8 mouse cellular contexts compared by ENCODE assay signal in genomic region chr3:89228836-89229235, GRCm38 (mm10). TPM values are rescaled to one million over a fixed set of nuclear protein-coding genes. Genes with fewer than 3 reads are reported as not detected.
DNase-seq lines count a peak whose midpoint lies in the region; ATAC-seq and TF ChIP-seq lines count a peak whose summit lies in the region.

Gene Muc1 (plus strand): TSS chr3:89229057.

- peak within 1 kb of the TSS; percentile 71 for H3K4me2 ChIP-seq in forebrain, embryonic 16.5 days (ENCODE audit: low read length)
- H3K4me2 ChIP-seq in limb, embryonic 13.5 days (replicated peaks): peak within 1 kb of the TSS; percentile 85
- peak within 1 kb of the TSS; percentile 70 for H3K4me2 ChIP-seq in myocyte (ENCODE audit: low read depth)

- no peak for TF ChIP-seq CTCF in kidney, adult 2 months (conservative IDR thresholded peaks at IDR 0.05; ENCODE audit: insufficient read depth, insufficient read length, low read depth, low read length)

- ATAC-seq in forebrain, embryonic 16.5 days: no peak
- ATAC-seq in limb, embryonic 13.5 days (ENCODE audit: low FRiP score, low read depth): no peak

- no peak within 1 kb of the TSS for H3ac ChIP-seq in myocyte (ENCODE audit: control insufficient read depth, insufficient read length)

- no peaks in the 10 kb centered on the region for H3K27me3 ChIP-seq in kidney, adult 2 months (replicated peaks; ENCODE audit: control insufficient read depth, insufficient read depth, low read length)
- H3K27me3 ChIP-seq in forebrain, embryonic 16.5 days (replicated peaks; ENCODE audit: control insufficient read depth, insufficient read depth, low read length): no peaks in the 10 kb centered on the region
- peaks cover 25% of the 10 kb centered on the region for H3K27me3 ChIP-seq in limb, embryonic 13.5 days
- no peaks in the 10 kb centered on the region for H3K27me3 ChIP-seq in myocyte (ENCODE audit: control insufficient read depth, insufficient read depth, insufficient read length)

- H3K4me1 ChIP-seq in kidney, adult 2 months (ENCODE audit: control insufficient read depth, insufficient read depth, low read length): peaks cover 9% of the 10 kb centered on the region; the same call in 1 of the 2 replicates
- peaks cover 48% of the 10 kb centered on the region for H3K4me1 ChIP-seq in forebrain, embryonic 16.5 days (replicated peaks; ENCODE audit: control insufficient read depth, insufficient read depth, low read length)
- H3K4me1 ChIP-seq in limb, embryonic 13.5 days: peaks cover 41% of the 10 kb centered on the region

- no peaks in the 10 kb centered on the region for H3K9me3 ChIP-seq in forebrain, embryonic 16.5 days (ENCODE audit: control insufficient read depth, low read length)
- H3K9me3 ChIP-seq in limb, embryonic 13.5 days: no peaks in the 10 kb centered on the region

- H3K4me3 ChIP-seq in kidney, adult 2 months (ENCODE audit: insufficient read depth, low read depth, low read length): peak within 1 kb of the TSS; percentile 73
- H3K4me3 ChIP-seq in forebrain, embryonic 16.5 days (replicated peaks; ENCODE audit: low read length): peak within 1 kb of the TSS; percentile 48
- H3K4me3 ChIP-seq in limb, embryonic 13.5 days: peak within 1 kb of the TSS; percentile 46
- peak within 1 kb of the TSS; percentile 22 for H3K4me3 ChIP-seq in myocyte

- H3K79me2 ChIP-seq in myocyte (ENCODE audit: control insufficient read depth, insufficient read depth): no peaks in the 10 kb centered on the region

- TF ChIP-seq POLR2A in kidney, adult 2 months (IDR thresholded peaks at IDR 0.05; ENCODE audit: low read depth, low read length): peak; percentile 57
- no peak for TF ChIP-seq POLR2A in myocyte (IDR thresholded peaks at IDR 0.05; ENCODE audit: insufficient read length, low read depth)

- peak within 1 kb of the TSS; percentile 58 for H3K9ac ChIP-seq in forebrain, embryonic 16.5 days (replicated peaks; ENCODE audit: low read depth, low read length)
- H3K9ac ChIP-seq in limb, embryonic 13.5 days: peak within 1 kb of the TSS; percentile 64

- 39% methylated on average over 10 of the region's 10 CpGs for WGBS in kidney, adult 2 months
- 36% methylated on average over 10 of the region's 10 CpGs for WGBS in forebrain, embryonic 16.5 days
- WGBS in limb, embryonic 13.5 days: 31% methylated on average over 10 of the region's 10 CpGs

- no peaks in the 10 kb centered on the region for H3K36me3 ChIP-seq in kidney, adult 2 months (ENCODE audit: control insufficient read depth, insufficient read depth, low read length)
- H3K36me3 ChIP-seq in forebrain, embryonic 16.5 days (ENCODE audit: control insufficient read depth, insufficient read depth): 0 out of 2 replicates have a peak, but pooled peaks cover 2% of the 10 kb centered on the region
- peaks cover 20% of the 10 kb centered on the region for H3K36me3 ChIP-seq in limb, embryonic 13.5 days
- H3K36me3 ChIP-seq in myocyte (ENCODE audit: control insufficient read depth, insufficient read depth): no peaks in the 10 kb centered on the region

- DNase-seq in kidney, adult 2 months: peak; percentile 49
- DNase-seq in kidney, adult 18-20 months: no peak
- no peak for DNase-seq in cerebellum, adult 9-10 months
- no peak for DNase-seq in cerebellum, adult 11-12 months
- no peak for DNase-seq in frontal cortex, postnatal 25 days (ENCODE audit: low spot score in 2 of 2)

- peak within 1 kb of the TSS; percentile 95 for H3K27ac ChIP-seq in kidney, adult 2 months (ENCODE audit: insufficient read depth, low read depth, low read length)
- peak within 1 kb of the TSS; percentile 89 for H3K27ac ChIP-seq in forebrain, embryonic 16.5 days (ENCODE audit: low read length)
- peak within 1 kb of the TSS; percentile 88; the same call in 1 of the 2 replicates for H3K27ac ChIP-seq in limb, embryonic 13.5 days

TF ChIP-seq in myocyte, 11 proteins besides CTCF, POLR2A, EP300 and RAD21:
- TF ChIP-seq USF1 (IDR thresholded peaks at IDR 0.05; ENCODE audit: low read depth) (no peak), POLR2AphosphoS2 (IDR thresholded peaks at IDR 0.05; ENCODE audit: insufficient read length, low read depth) (no peak), TCF3 (IDR thresholded peaks at IDR 0.05; ENCODE audit: insufficient read length, low read depth) (no peak), CEBPB (IDR thresholded peaks at IDR 0.05; ENCODE audit: insufficient read depth, poor library complexity, severe bottlenecking) (no peak), E2F4 (IDR thresholded peaks at IDR 0.05; ENCODE audit: insufficient read depth) (no peak), MAX (IDR thresholded peaks at IDR 0.05; ENCODE audit: low read depth) (no peak), SRF (IDR thresholded peaks at IDR 0.05; ENCODE audit: control insufficient read depth, insufficient read length, low read depth) (no peak), MYOD1 (IDR thresholded peaks at IDR 0.05; ENCODE audit: control insufficient read depth in 1 of 3, insufficient read length in 2 of 3, low read depth in 2 of 3) (no peak), MYOG (IDR thresholded peaks at IDR 0.05; ENCODE audit: control insufficient read depth in 1 of 3, insufficient read depth in 1 of 3, insufficient read length in 2 of 3, low read depth in 2 of 3) (no peak), TCF12 (IDR thresholded peaks at IDR 0.05; ENCODE audit: insufficient read depth, poor library complexity, severe bottlenecking) (no peak), REST (IDR thresholded peaks at IDR 0.05; ENCODE audit: insufficient read depth, insufficient read length) (no peak)

RNA-seq across cellular contexts. Expression of gene Muc1, which starts in this region (rescaled TPM):
- polyA plus RNA-seq in kidney, adult 2 months (2012; rRNA removed): 45.9 and 53.8 TPM in 2 replicates
- polyA plus RNA-seq in forebrain, embryonic 16.5 days (2015; fragmentation: Nextera tagmentation; extraction: Ambion mirVana): 1.6 and 1.7 TPM in 2 replicates
- polyA plus RNA-seq in limb, embryonic 13.5 days (2015; fragmentation: Nextera tagmentation; extraction: Ambion mirVana): 0.64 and 1.1 TPM in 2 replicates
- 0.37 TPM for polyA plus RNA-seq in myocyte (2012; fragmentation: generic; extraction: Trizol)

Comparison
In these comparisons a context has a peak if more than half of its experiments do, and no peak if none do; other contexts are left out.
1. RNA of gene Muc1 (polyA plus RNA-seq): 45.9 to 53.8 TPM in kidney, adult 2 months; 1.6 to 1.7 TPM in forebrain, embryonic 16.5 days, 0.64 to 1.1 TPM in limb, embryonic 13.5 days and 0.37 TPM in myocyte (single experiment); every median in the first group is over 10 times any median in the second.
2. H3K4me3 ChIP-seq: peak in every context shown above with its lines; median percentile 73 in kidney, adult 2 months; 48 in forebrain, embryonic 16.5 days; 46 in limb, embryonic 13.5 days; 22 in myocyte.
3. Peak in every context shown above with its lines, with median percentiles within 50 percentile points of each other: H3K27ac ChIP-seq and H3K4me2 ChIP-seq.